Mouse (Mus musculus) NIH3T3 (cell line): ENCODE measurements around the gene Trim62.

Experiments
- DNase-seq: peaks from one replicate; pipeline ENCODE4 v3.0.0-alpha.2; 2012; ENCODE audit warnings: low read depth

Trim62 gene

GRCm38 (mm10) chr4:128909378-128909831 lies 26.0 kb downstream of the Trim62 start:
- no peak for DNase-seq

DNA sequence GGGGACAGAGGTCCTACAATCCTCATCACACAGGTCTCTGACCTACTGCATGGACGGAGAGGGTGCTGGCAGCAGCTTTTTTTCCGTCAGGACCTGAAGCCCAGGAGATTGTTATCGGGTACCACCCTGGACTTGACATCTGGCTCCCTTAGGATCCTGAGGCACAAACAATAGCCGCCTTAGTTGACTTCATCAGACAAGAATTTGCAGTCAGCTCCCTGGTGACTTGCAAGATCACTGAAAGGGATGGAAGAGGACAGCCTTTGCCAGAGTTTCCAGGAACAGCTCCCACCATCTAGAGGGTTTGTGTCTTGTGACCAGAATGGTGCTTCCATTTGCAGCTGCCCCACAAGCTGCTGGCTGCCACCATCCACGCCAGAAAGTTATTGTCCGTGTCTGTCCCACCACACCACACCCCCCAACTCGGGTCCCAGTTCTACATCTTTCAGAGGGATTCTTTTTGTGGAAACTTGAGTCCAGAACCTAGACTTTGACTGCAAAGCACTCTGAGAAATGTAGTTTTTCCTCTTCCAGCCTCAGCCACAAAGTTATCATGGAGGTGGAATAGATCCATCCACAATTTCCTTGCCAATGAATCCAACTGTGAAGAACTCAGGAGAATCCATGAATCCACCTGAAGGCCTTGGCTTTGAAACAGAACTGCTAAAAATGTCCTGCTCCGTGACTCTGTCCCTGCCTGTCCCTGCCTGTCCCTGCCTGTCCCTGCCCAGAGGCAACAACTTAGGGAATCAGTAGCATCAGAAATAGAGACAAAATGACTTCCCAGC lies 27.1 kb downstream of the Trim62 start:
- peak; percentile 42 for DNase-seq

DNA sequence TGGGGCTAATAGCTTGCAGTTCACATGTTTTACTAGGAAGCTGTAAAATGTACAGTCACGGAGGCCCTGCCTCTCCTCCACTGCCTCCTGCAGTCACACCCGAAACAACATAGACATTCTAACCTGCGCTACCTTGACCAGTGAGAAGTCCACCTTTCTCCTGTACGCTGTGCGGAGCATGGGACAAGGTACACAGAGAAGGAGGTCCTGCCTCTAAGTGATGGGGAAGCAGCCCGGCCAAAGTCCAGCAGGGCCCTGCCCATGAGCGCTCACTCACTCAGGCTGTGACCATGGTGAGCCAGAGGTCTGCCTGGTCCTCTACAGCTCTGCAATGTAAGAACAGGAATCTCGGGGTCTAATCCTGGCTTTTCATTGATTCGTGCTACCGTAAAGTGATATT lies 28.7 kb downstream of the Trim62 start:
- DNase-seq, result no peak

DNA sequence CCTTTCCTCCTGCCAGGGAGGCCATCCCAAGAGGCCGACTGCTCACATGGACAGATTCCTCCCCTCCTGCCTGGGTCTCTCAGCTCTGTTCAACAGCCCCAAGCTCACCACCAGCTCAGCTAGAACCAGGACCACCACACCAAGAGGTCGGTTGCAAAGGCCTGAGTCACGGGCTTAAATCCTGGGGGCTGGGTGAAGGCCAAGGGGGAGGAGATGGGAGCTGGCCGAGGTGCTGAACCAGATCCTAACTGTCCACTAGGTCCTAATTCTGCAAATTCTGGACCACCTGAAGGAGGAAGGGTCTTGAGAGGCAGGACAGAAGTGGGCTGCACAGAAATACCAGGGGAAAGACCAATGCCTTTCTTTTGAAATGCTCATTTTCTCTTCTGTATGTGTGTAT lies 30.4 kb downstream of the Trim62 start:
- DNase-seq, result peak; percentile 85

DNA sequence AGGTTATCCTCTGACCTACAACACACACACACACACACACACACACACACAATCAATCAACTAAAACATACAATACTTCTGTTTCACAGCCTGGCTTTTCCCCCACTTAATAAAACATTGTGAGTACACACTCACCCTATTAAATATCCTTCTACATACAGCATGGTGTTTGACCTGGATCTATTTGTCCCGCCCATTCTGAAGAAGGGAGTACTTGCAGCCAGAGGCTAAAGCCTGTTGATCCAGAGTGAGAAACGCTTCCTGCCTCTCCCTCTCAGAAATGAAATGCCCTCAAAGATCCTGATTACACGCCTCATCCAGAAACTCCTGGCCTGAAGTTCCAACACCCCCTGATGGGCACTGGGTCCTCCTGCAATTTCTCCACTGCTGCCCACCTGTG lies 33.7 kb downstream of the Trim62 start:
- no peak for DNase-seq

DNA sequence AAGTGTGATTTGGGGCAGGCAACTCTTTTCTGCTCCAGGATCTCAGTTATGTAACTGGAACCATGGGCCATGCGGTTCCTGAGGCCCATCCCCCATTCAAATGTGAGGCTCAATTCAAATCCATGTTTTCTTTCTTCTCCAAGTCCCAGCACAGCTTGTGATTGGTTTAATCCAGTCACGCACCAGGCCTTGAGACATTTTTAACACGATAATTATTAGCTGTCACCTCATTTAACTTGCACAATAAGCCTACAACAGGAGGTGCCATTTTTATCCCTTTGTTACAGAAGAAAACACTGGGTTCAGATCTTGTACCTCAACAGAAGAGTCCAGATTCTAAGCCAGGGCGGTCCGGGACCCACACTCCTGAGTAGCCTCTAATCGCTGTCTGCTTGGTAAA lies 34.4 kb downstream of the Trim62 start:
- no peak for DNase-seq

- DNase-seq, result no peak
Observed at GRCm38 (mm10) chr4:128918187-128918586, 34.8 kb downstream of the Trim62 start.

- DNase-seq, result no peak
Observed at GRCm38 (mm10) chr4:128919106-128919505, 35.7 kb downstream of the Trim62 start.

DNA sequence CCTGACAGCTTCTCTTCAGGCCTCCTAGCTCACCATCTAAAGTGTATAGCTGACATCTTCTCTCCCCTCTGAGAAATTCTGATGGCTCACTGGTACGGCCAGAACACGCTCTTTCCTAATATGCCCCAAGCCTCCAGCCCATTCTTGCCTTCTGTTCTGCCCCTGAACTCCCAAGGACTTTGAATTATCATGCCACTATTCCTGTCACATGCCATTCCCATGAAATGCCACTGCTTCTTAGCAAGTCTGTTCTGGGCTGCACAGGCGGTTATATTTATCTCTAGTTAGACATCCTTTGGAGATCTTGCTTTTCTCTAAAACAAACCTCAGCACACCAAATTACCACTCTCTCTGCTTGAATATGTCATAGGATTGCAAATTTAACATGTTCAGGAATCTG lies 40.2 kb downstream of the Trim62 start:
- DNase-seq, result no peak

DNA sequence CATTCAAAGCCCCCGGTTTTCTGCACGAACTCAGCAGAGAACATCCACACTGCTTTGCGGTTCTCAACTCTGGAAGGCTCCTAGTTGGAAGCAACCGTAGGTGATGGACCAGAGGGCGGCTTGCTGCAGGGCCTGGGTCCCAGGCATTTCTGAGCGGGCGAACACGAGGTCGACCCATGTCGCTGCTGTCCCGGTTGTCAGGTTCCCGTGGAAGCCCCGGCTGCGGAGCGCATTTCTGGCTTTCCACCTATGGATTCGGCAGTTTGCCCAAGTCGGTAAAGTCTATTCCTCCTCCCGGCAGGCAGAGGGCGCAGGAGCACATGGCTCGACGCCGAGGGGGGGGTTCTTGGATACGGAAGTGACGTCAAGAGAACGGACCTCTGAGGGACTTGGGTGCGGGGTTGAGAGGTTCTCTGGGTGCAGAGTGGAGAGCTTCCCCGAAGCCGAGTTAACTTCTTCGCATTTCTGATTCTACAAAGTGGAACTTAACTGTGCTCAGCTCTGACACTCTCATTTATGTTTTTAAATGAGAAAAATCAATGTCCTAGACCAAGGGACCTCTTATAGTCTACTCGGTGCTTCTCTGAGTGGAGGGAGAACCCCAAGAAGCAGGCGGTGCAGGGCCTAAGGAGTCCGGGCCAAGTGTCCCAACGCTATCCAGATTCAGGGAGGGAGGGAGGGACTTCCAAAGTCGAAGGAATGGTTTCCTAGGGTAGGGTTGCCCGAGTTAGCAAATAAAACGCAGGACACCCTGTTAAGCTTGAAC lies 41.6 kb downstream of the Trim62 start:
- peak; percentile 81 for DNase-seq

GRCm38 (mm10) chr4:128932783-128933182 lies 49.4 kb downstream of the Trim62 start:
- no peak for DNase-seq

DNA sequence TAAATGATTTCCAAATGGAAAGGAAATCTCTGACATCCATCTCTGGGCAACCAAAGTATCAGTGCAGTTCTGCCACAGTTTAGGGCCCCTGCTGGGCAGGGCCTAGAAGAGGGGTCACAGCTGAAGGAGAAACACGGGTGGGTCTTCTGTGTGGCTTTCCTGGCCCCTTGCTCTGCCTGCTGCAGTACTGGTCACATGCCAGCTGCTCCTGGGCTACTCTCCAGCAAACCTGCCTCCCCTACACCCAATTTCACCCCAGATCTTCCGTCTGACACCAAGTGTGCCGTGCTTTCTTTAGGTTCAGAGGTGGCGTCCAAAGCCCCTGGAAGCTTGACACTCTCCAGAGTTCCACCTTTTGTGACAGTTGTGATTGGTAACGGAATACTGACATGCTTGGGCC lies 52.2 kb downstream of the Trim62 start:
- no peak for DNase-seq

- DNase-seq, result peak; percentile 36
Observed at GRCm38 (mm10) chr4:128942346-128942745, 59.0 kb downstream of the Trim62 start.

DNA sequence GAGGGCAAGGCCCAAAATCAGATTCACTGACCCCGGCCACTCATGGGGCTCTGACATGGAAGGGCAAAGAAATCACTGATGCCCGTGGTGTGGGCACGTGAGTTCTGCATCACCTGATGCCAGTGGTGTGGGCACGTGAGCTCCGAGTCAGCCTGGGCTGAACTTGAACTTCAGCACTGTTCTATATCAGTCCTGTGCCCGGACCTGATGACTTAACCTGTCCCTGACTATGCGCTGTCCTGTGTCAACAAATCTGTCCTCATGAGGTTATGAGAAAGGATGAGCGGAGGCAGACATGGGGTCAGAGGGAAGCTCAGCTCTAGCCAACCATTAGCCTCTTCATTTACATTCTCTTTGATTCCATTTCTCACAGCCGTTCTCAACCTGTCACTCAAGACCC lies 63.4 kb downstream of the Trim62 start:
- no peak for DNase-seq

- no peak for DNase-seq
Observed at GRCm38 (mm10) chr4:128947326-128947933, 64.0 kb downstream of the Trim62 start.

DNA sequence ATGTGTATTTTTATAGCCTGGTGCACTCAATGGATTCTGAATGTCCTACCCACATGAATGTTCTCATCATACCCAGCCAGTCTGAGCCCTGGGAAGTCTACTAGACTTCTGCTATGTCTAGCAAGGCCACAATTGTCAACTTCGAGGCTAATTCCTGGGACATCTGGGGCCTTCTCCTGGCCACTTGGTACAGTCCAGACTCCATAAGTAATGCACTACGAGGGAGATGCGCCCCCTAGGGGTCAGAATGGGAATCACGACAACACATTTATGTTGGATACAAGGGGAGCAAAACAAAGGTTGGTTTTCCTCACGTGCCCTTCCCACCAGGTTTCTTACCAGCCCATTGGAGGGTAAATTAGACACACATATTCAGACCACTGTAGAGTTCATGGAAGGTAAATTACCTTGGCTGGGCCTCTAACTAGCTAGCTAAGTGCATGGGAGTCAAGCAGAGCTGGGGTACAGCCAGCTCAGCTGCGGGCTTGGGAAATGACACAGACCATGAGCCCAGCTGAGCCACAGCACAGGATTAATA lies 64.8 kb downstream of the Trim62 start:
- peak; percentile 67 for DNase-seq

DNA sequence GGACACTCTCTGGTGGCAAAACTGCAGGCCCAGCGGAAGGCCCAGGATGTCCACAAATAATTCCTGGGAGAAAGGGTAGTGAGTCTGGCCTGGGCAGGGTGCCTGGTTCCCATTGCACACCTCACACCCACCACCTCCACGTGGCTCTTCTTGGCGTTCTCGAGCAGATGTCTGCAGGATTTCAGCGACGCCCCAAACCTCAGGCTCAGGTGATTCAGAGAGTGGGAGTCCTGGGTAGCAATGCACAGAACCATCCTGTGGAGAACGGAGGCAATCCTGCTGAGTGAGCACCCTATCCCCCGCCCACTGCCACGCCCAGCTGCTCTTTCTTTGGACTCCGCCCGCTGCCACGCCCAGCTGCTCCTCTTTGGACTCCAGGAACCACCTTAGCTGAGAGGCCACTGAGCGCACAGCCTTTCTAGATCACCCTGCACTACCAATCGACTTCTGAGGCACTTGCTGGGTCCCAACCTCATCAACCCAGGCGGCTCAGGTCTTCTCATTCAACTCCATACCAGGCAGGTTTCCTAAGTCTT lies 66.2 kb downstream of the Trim62 start:
- no peak for DNase-seq

- peak; percentile 67 for DNase-seq
Observed at GRCm38 (mm10) chr4:128950461-128950860, 67.1 kb downstream of the Trim62 start.

DNA sequence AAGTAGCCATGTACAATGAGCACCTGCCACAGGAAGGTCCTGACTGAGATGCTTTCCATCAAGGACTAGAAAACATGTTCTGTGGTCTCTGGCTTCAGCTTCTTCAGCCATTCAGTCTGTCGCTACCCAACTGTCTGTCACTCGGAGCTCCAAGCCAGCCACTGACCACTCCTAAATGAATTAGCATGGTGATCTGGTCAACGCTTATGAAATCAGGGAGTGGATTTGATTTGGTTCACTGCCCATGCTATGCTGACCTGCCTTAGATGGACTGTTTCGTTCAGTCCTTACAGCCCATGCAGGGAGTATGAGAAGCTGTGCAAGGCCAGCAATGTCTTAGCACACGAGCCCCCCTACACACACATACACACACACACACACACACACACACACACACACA lies 70.5 kb downstream of the Trim62 start:
- no peak for DNase-seq

DNA sequence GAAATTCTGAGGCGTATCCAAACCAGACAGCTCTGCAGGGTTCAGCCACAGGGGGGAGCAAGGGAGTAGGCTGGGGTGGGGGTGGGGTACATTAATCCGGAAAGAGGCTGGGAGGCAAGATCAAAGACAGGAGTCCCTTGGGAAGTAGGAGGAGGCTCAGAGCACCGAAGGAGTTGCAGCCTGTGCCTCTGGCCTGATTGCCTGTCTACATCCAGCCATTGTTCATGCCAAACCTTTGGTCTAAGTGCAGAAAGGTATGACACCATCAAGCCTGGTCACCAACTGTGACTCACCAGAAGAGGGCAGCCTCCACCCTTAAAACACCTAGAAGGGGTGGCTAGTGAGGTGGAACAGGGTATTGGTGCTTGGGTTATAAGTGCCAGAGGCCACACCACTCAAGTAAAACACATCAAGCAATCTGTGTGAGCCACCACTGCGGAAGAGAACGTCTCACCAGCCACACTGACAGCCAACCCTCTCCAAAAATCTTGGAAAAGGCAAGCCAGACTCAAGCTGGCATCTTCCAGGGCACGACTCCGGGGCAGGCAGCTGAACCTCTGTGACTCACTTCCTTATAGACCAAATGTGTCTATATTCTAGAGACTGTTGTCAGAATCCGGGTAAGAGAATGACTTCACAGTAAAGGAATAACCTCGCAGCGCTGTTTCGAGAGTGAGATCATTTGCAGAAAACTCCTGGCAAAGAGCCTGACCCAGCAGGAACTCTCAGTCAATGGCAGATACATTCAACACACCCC lies 74.0 kb downstream of the Trim62 start:
- peak; percentile 95 for DNase-seq

- no peak for DNase-seq
Observed at GRCm38 (mm10) chr4:128958156-128958555, 74.8 kb downstream of the Trim62 start.

DNA sequence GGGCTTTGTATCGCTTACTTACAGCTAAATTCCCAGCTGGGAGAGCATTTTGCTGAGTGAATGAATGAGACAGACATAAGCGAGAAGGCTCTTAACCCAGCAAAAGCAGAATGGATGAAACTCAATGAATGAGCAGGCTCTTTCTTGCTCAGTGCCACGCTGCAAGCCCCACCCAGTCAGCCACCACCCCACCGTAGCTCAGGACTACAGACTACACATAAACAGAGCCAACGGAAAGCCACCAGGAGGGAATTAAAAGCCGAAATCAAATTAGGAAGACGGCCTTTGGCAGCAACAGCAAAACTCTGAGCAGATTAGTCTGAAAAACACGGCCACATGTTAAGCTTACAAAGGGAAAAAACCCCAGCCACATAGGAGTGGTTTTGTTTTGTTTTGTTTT lies 75.5 kb downstream of the Trim62 start:
- no peak for DNase-seq
